Mouse (Mus musculus) 3T3-L1 (cell line): ENCODE data around the gene Lrrc58.

Experiments
- DNase-seq: peaks from one replicate; pipeline ENCODE4 v3.0.0-alpha.2; 2015; ENCODE audit warnings: low read depth, low spot score

Lrrc58 gene

DNA sequence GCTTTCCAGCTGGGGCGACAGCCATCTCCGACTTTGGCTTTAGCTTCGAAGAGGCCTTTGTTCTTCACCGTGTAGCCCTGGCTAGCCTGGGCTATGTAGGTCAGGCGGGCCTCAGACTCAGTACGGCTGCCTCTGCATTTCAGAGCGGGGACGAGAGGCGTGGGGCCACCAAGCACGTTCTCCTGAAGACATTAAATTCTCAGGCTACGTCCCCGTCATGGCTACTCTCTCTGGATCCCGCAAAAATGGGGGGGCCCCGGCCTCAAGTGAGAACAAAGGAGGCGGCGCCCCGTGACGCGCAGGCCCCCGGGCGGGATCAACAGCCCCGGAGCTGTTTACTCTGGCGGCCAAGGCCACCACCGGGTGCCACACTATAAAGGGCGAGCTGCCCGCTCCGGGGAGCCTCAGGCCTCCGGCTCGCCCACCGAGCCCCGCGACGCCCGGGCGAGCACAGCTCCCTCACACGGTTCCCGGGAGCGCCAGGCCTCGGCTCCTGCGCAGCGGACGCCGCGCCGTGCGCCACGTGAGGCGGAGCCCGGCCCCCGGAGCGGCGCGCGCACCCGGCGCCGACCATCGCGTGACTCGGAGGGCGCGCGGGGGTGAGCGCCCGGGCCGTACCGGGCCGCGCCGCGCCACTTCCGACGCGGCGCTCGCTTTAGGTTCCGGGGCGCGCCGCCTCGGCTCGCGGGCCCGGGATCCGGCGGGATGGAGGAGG, at the start of gene Lrrc58:
Gene Lrrc58, plus strand, starts transcription at position 599 of the 715 bp plus-strand sequence.
- DNase-seq, result peak; percentile 63

DNA sequence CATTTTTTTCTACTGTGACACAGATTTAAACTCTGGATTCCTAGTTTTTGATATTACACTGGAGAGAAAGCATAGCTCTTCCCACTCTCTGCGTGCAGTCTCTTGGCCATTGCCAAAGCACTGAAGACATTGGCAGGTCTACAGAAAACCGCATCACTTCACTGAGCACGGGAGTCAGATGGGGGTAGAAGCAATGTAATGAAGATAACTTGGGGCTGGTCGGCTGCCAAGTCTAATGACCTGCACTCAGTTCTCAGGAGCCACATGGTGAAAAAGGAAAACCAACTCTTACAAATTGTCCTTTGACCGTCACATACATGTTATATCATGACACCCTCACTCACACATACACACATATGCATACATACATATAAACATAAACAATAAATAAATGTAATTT, 44.2 kb upstream of the Lrrc58 start:
- DNase-seq, result no peak

DNA sequence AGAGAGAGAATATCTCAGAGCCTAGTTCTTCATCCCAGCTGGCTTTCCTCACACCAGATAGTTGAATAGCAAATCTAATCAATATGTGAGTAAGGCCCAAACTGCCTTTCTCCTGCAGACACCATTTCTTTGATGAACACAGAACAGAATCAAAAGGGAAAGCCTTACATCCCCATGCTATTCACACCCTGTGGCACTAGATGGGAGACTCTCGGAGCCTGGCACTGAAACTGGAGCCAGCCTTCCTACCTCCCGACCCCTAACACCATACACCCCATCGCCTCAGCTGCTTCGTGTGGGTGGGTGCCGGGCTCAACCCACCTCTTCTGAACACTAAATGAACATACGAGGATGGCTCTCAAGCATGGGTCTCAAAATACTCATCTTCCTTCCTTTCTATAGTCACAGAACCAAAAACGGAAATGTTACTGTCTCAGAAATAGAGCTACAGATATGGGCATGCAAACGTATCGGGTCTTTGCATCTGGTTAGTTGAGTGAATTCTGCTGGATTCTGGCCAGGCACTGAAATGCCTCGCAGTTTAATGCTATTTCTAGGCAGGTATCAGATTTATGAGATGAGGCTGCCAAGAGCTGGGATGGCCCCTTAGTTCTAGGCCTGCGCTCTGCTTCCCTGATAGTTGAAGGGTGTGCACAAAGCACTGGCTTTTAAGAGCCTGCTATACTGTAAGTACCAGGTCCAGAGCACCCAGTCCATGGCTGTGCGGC, 43.2 kb upstream of the Lrrc58 start:
- DNase-seq, result no peak

DNA sequence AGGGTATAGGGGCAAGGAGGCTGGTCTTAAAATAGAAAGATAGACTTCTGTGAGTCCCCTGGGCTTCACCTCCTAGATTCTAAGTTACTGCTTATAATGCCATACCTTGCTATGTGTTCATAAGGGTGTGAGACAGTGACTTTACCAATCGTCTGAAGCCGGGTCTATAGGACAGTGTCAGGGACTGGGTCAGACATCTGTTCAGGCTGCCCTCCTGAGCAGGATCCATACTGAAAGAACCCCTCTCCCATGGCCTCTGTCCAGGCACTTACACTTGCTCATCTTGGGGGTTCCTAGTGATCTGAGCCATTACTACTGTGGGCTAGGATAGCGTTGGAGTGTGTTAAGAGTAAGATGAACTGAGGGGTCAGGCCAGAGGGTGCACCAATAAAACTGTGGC, 41.9 kb upstream of the Lrrc58 start:
- no peak for DNase-seq

DNA sequence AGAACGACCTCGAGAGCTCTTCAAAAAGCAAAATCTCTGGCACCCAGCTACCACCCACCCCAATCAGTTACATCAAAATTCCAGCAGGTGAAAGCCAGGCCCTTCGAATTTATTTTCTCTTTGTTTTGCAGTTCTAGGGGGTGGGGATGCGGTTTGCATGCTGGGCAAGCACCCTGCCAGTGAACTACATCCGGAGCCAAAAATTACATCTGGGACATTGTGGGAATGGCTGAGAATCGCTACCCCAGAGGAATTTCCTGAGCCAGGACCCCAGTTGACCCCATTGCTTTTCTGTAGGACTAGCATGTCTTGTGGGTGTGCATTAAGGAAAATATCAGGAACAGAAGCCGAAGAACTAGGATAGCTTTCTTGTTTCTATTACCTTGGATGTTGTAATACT, 37.1 kb upstream of the Lrrc58 start:
- no peak for DNase-seq

DNA sequence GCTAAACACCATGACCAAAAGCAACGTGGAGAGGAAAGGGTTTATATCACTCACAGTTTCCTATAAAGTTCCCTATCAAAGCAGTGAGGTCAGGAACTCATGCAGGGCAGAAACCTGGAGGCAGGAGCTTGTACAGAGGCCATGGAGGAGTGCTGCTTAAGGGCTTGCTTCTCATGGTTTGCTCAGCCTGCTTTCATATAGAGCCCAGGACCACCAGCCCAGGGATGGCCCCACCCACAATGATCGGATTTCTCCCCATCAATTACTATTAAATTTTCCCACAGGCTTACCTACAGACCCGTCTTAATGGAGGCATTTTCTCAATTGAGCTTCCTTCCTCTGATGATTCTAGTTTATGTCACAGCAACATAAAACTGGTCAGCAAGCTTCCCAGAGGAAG, 30.6 kb upstream of the Lrrc58 start:
- no peak for DNase-seq

DNA sequence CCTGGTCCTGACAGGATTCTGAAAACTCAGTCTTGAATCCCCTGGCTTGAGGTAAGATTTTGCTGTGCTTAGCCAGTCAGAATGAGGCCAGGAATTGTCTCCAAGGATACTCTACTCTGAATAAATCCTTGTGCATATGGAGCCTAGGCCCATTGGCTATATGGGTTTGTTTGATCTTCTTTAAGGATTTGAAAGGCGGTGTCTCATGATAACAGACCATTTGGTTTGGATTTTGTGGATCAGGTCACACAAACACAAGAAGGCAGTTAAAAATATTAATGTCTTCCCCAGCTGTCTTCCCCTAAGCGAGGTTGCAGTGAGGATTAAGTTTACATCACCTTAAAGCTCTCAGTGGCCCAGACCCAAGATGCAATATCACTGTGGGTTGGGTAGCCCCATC, 25.8 kb upstream of the Lrrc58 start:
- no peak for DNase-seq

DNA sequence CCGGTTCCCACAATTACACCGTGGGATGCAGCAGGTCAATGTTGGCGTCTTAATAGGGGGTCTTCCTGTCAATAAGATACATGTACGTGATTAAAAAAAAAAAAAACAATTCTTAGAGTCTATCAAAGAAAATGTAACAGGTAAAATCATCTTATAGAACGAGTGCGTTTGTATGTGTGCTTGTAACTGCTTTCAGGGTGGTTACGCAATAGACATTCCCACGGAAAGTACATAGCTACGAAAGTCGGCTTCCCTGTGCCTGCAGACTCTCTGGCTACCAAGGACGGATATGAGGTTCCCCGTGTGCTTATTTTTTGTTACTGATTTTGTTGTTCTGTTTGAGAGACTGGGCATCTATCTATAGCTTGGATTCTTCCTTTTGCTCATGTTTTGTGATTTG, 24.4 kb upstream of the Lrrc58 start:
- DNase-seq, result no peak

DNA sequence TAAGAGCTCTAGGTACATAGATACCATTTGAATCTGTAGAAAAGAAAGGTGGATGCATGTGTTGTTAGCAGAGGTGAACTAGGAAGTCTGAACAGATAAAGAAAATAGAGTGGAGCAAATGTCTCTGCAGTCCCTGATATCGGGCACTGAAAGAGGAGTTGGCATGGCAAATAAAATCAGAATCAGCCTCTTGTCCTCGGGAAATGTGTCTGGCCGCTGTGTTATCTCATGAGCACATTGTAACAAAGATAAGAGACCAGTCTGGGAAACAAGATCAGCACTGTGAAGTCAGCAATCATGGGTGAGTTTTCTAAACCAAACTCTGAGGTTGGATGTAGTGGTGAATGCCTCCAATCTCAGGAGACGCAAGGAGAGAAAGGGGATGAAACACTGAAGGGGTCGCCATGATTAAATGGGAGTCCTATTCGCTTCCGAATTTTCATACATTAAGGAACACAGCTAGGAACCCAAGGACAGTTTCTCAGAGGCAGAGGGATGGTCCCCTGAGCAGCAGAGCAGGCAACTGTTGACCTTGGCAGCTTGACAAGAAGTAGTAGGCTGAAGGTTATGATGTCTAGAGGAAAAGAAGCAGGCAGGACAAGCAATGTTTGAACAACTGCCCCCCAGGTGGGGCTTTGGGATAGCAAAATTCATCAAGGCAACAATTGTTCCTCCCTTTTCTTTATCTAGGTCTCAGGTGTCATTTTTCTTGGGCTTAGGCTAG, 22.8 kb upstream of the Lrrc58 start:
- no peak for DNase-seq

DNA sequence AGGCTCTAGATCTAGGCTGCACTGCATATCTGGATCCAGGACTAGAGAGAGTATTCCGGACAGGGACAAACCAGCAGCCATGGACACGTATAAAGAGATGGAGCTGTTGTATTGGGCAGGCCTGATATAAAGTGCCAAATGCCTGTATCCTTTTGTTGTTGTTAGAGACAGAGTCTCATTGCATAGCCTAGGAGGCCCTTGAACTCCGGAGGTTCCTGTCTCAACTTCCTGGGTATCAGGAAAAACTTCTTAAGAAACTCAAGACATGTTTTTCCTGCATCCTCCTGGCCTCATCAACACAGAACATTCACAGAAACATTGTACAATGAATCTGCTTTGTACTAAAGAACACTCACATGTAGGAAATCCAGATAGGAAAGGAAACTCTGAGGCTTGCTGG, 21.1 kb upstream of the Lrrc58 start:
- no peak for DNase-seq

DNA sequence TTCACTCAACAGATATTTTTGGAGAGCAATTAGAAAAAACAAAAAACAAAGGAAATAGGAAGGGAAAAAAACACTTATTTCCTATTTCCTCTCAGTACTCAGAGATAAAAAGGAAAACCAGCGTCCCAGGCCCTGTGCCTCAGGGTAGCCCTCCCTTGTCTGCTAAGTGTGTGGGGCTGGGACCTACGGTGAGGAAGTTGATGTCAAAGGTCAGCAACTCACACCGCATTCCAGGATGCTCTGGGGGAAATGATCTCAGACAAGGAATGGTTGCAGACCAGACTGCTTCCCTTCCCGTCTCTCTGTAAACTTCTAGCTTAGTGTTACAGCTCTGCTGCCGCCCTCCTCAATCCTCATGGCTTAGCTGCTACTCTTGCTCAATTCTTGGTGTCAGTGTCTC, 16.8 kb upstream of the Lrrc58 start:
- no peak for DNase-seq

DNA sequence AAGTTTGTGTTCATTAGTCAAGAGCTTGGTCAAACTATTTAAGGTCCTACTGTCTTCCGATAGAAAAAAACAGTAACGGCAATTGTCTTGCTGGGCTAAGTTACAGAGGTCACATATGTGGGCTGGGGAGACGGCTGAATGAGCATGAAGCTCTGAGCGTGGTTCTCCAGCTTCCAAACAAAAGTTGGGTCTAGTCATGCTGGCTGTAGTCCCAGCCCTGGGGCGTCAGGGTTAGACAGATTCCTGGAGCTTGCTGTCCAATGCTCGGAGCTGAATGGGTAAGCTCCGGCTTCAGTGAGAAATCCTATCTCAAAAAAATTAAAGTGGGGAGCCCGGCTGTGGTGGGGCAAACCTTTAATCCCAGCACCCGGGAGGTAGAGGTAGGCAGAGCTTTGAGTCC, 14.9 kb upstream of the Lrrc58 start:
- peak; percentile 73 for DNase-seq

DNA sequence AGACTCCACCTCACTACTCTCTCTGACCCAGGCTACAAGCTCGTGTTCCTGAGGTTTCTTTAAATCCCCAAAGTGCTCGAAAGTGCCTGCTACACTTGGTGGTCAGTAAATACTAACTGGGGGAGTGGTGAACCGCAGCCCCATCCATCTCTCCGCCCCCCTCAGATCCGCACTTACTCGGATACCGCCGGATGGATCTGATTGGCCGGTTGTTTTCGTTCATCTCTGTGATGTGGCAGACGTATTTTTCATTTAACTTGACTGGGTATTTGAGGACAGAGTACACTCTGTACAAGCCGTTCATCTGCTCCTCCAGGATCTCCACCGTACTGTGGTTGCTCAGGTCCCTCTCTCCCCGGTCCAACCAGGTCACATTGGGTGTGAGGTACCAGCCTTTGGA, 14.1 kb upstream of the Lrrc58 start:
- DNase-seq, result no peak

DNA sequence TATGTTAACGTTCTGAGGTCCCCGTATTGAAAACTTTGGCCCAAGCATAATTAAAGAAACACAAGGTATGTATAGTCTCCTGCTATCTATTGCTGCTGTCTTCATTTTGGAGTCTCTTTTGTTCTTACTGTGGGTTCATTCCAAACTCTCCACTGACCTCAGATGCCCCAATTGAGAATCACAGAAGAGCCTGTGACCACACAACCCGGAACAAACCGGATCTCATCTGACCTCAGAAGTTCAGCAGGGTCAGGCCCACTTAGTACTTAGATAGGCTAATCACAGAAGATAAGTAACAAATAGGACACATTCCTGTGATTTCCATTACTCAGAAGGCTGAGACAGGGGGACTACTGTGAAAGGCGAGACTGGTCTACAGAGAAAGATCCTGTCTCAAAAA, 13.6 kb upstream of the Lrrc58 start:
- DNase-seq, result no peak

DNA sequence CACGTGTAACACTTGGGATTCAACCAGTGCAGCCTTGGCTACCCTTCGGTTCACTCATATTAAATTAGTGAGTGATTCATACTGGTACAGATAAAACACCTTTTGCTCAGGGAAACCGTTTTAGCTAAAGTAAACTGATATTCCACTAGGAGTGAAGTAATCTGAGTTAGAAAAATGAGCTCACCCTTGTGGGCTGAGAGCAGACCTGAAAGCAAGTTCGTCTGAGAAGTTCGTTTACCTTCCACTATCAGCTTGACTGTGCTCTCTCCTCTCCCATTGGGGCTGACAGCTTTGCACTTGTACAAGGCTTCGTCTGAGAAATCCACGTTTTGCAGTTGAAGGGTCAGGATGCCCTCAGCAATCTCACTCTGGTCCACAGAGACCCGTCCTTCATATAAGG, 12.6 kb upstream of the Lrrc58 start:
- DNase-seq, result no peak

DNA sequence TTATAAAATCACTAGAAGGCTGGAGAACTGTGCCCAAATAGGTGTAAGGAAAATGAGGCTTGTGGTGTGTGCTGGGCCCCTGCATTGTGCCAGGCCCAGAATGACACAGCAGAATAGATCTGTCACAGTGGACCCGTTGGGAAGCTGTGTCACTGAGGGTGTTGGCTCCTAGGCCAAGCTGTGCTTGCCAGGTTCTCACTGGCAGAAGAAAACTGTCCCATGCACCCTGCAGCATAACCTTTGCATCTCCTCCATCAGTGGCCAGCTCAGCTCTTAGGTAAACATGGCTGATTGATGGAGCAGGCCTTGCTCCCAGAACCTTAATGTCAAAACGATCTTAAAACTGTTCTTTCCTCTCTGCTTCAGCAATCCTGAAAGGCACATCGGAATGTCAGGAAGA, 11.9 kb upstream of the Lrrc58 start:
- no peak for DNase-seq

DNA sequence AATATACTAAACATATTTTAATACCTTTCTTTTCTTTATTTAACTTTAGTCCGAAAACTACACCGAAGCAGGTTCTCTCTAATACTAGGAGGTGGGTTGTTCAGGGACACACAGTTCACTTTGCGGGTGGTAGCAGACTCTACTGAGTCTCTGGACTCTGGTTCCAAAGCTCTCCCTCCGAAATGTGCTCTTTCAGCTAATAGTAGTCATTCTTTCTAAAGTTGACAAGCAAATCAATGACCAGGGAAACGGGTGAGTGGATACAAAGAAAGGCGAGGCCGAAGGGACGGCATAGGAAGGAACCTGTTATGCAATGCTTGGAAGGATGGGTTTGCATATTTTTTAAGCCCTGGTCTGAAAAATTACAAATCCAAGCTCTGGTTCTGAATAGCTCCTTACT, 10.7 kb upstream of the Lrrc58 start:
- no peak for DNase-seq

DNA sequence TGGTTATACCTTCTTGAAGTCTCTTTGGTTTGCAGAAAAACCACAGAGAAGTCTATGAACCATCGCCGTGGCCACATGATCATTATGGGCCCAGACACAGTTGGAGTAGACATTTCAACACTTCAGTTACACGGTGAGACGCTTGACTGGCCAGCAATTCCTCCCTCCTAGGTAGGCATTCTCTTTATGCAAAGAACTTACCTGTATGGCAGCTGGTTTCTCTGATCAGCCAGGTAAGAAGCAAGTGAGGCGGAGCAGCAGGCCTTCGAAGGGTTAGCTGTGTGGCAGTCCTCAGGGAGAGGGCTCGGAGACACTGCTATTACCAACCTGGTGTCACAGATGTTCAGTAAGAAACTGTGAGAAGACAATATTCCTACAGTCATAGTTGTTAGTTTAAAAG, 8.0 kb upstream of the Lrrc58 start:
- DNase-seq, result no peak

DNA sequence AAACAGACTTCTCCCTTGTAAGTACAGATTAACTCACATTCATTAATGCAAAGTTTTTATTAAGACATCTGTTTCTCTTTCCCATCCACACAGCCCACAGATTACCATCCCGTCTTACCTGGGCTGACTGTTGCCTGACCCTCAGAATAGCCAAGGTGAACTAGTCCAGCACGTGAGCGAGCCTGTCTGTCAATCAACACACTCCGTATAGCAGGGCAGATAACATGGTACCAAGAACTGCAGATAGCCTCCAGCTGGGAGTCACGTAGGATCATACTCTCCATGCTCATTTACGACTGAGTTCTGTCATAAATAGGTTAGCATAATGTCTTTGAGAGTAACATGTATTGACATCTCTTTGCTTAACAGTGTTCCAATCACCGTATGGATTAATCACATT, 7.2 kb upstream of the Lrrc58 start, which contains the start of gene Gm36028:
Gene Gm36028, minus strand, starts transcription at position 118 of the 400 bp plus-strand sequence.
- no peak for DNase-seq

DNA sequence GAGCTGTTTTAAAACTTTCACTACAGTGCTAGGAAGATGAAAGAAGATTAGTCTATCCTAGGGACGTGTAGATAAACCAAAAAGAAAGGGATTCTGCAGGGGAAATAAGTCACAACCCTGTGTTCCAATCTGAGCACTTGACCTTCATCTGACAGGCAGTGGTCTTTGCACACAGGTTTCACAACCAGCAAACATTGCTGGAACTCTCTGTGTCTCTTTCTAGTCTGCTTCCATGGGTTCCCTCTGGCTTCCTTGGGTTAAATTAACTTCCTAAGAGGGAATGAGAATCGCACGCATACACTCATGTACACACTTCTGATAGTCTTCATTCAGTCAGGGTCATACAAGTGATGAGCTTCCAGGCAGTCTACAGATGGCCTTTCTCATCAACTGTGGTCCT, 4.3 kb upstream of the Lrrc58 start:
- no peak for DNase-seq

DNA sequence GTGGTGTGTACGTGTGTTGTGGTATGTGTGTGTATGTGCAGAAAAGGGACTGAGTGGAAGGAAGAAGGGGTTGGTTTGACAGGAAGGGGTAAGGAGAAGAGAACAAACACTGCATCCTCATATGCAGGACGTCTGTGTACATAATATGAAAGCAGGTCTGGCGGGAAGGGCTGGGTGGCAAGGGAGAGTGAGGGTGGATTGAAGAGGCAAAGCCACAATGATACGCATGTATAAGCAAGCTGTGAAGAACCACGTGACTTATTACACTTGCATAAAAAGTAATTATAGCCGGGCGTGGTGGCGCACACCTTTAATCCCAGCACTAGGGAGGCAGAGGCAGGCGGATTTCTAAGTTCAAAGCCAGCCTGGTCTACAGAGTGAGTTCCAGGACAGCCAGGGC, 2.3 kb upstream of the Lrrc58 start:
- no peak for DNase-seq

DNA sequence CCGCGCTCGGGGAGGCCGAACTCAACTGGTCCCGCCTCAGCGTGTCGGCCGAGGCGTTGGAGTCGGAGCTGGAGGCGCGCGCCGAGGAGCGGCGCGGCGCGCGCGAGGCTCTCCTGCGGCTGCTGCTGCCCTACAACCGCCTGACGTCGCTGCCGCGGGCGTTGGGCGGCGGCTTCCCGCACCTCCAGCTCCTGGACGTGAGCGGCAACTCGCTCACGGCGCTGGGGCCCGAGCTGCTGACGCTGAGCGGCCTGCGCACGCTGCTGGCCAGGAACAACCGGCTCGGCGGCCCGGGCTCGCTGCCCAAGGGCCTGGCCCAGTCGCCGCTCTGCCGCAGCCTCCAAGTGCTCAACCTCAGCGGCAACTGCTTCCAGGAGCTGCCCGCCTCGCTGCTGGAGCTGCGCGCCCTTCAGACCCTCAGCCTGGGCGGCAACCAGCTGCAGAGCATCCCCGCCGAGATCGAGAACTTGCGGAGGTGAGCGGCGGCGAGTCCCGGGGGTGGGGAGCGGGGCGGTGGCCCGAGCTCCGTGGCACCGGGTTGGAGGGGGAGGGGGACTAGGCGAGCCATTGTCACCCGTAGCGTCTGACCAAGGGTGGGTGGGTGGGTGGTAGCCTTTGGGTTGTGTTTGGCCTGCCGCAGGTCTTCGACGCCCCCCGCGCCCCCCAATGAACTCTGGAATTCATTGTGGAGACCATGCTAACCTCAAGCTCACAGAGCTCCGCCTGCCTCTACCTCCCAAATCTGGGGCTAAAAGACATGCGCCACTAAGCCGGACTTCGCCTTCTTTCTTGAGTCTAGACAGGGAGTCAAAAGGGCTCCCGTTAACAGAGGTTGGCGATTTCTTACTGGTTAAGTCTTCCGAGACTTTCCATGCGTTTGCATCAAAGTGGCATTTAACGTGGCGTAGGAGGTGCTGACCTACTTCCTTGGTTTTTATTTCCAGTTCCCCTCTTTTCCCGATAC, 599 bp downstream of the Lrrc58 start:
- peak; percentile 69 for DNase-seq
